Mouse (Mus musculus): ENCODE data around the gene Asb17.
"Not testable (repeated sequence)": the region's sequence is repeated elsewhere in the genome, so short reads cannot be mapped to it uniquely, and the experiment has no call there.

The Asb17 gene

GRCm38 (mm10) chr3:153831873-153832653 lies 11.9 kb upstream of the Asb17 start:
- no peak for DNase-seq (ENCODE audit: low read depth, low spot score)

- DNase-seq (ENCODE audit: low read depth, low spot score) = no peak
These were observed 11.4 kb upstream of the Asb17 start for GRCm38 (mm10) chr3:153832654-153832945.

GRCm38 (mm10) chr3:153834071-153834470 lies 9.9 kb upstream of the Asb17 start:
- DNase-seq (ENCODE audit: low read depth, low spot score) = no peak

GRCm38 (mm10) chr3:153835455-153836086 lies 8.4 kb upstream of the Asb17 start:
- peak; percentile 76 for DNase-seq (ENCODE audit: low read depth, low spot score)

GRCm38 (mm10) chr3:153836316-153836715 lies 7.7 kb upstream of the Asb17 start:
- no peak for DNase-seq (ENCODE audit: low read depth, low spot score)

- no peak for DNase-seq (ENCODE audit: low read depth, low spot score)
These were observed 6.4 kb upstream of the Asb17 start for GRCm38 (mm10) chr3:153837593-153837992.

- no peak for DNase-seq (ENCODE audit: low read depth, low spot score)
These were observed 748 bp downstream of the Asb17 start for GRCm38 (mm10) chr3:153844757-153845156.

GRCm38 (mm10) chr3:153845500-153845899 lies 1.5 kb downstream of the Asb17 start:
- DNase-seq (ENCODE audit: low read depth, low spot score) = no peak

- DNase-seq (ENCODE audit: low read depth, low spot score) = no peak
These were observed 2.1 kb downstream of the Asb17 start for GRCm38 (mm10) chr3:153846109-153846508.

- DNase-seq (ENCODE audit: low read depth, low spot score) = no peak
These were observed 3.3 kb downstream of the Asb17 start for GRCm38 (mm10) chr3:153847207-153847733.

- DNase-seq (ENCODE audit: low read depth, low spot score) = peak; percentile 55
These were observed 5.5 kb downstream of the Asb17 start for GRCm38 (mm10) chr3:153849368-153850015.

GRCm38 (mm10) chr3:153850759-153851158 lies 6.8 kb downstream of the Asb17 start:
- DNase-seq (ENCODE audit: low read depth, low spot score) = no peak

GRCm38 (mm10) chr3:153852266-153852665 lies 8.3 kb downstream of the Asb17 start:
- no peak for DNase-seq (ENCODE audit: low read depth, low spot score)

GRCm38 (mm10) chr3:153858350-153859001 lies 14.5 kb downstream of the Asb17 start:
- no peak for DNase-seq (ENCODE audit: low read depth, low spot score)

- DNase-seq (ENCODE audit: low read depth, low spot score) = not testable (repeated sequence)
These were observed 16.4 kb downstream of the Asb17 start for GRCm38 (mm10) chr3:153860392-153860791.

- no peak for DNase-seq (ENCODE audit: low read depth, low spot score)
These were observed 19.8 kb downstream of the Asb17 start for GRCm38 (mm10) chr3:153863816-153864215.

GRCm38 (mm10) chr3:153864636-153865429 lies 20.8 kb downstream of the Asb17 start:
- no peak for DNase-seq (ENCODE audit: low read depth, low spot score)

GRCm38 (mm10) chr3:153867149-153868136 lies 23.4 kb downstream of the Asb17 start:
- no peak for DNase-seq (ENCODE audit: low read depth, low spot score)

GRCm38 (mm10) chr3:153871396-153871795 lies 27.4 kb downstream of the Asb17 start:
- no peak for DNase-seq (ENCODE audit: low read depth, low spot score)

- DNase-seq (ENCODE audit: low read depth, low spot score) = no peak
These were observed 42.3 kb downstream of the Asb17 start for GRCm38 (mm10) chr3:153886296-153886695.
